Mouse (Mus musculus) kidney, adult 11 months (tissue): ENCODE results near the gene Olfr1196.
"Not testable (repeated sequence)": the region's sequence is repeated elsewhere in the genome, so short reads cannot be mapped to it uniquely, and the experiment has no call there.

Experiments
- DNase-seq: peaks from one replicate; pipeline ENCODE4 v3.0.0; 2022

The Olfr1196 gene

DNA sequence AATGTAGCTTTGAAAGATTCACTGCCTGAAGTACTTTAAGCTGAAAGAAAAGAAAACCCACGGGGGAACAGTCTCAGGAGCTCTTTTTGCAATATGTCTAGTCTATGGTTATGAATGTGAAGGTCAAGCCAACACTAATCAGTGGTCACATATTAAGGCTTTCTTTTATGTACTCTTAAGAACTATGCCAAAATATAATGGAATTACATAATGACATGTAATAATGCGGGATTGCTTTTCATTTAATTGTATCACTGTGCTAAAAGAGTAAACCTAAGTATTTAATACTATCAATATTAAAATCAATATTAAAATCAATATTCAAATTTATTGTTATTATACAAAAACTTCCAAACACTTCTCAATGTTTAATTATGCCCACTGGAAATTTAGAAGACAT is at the start of gene Olfr1196:
TSS of gene Olfr1196 (minus strand) at position 101 of the 400 bp plus-strand sequence.
- no peak for DNase-seq

DNA sequence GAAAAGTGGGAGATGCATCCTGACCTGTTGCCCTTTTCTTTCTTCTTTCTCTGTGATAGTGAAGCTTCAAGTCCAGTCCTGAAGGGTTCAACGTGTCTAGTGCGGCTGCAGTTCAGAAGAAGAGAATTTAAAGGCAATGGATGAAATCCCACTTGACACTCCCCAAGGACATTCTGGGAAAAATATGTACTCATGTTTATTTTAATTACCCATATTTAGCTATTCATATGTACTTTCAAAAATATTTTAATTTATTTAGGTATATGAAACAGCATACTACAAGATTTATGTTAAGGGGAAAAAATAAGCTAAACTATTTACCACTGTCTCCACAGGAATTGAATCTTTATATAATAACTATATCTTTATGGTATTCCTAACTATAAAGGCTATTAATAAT is 46.9 kb upstream of the Olfr1196 start, which contains the start of gene Olfr1198:
TSS of gene Olfr1198 (minus strand) at position 101 of the 400 bp plus-strand sequence.
- no peak for DNase-seq

DNA sequence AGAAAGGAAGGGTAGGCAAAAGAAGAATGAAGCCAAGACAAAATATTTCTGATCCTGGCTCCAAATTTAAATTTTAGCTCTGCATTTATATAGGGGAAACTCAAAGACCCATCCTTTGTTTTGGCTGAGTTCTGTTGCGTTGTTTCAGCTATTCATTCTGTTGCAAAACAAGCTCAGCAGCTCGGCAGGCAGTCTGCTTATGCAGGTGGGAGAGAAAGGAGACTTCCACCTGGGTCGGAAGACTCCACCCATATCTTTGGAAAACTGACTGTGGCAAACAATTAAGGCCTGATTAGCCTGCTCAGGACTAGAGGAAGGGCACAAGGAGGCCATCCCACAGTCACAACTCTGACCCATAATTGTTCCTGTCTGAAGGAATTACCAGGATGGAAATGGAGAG is 39.0 kb upstream of the Olfr1196 start:
- no peak for DNase-seq

DNA sequence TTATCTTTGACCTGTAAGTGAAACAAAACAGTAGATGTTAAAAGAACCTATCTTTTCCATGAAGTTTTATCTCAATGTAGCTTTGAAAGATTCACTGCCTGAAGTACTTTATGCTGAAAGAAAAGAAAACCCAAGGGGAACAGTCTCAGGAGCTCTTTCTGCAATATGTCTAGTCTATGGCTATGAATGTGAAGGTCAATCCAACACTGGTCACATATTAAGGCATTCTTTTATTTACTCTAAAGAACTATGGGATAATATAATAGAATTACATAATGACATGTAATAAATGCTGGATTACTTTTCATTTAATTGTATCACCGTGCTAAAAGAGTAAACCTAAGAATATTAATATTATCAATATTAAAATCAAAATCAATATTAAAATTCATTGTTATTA is 27.9 kb upstream of the Olfr1196 start, which contains the start of gene Olfr1197:
TSS of gene Olfr1197 (minus strand) at position 101 of the 400 bp plus-strand sequence.
- no peak for DNase-seq

DNA sequence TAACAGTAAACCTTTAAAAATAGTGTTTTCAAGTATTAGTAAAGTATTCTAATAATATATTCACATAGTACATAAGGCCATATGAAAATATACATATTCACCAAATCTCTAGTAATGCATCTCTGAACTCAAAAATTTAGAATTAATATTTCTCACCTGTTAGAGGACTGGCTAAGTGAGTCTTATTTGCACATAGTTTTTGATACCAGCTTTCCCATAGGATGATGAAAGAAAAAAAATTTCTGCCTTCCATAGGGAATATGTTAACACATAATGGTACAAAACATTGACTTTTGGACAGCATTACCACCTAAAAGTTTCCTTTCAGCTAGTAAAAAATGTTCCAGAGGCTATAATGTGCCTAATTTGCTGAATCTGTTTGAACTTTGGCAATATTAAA is 15.3 kb downstream of the Olfr1196 start, which contains the start of gene Olfr1195:
TSS of gene Olfr1195 (minus strand) at position 101 of the 400 bp plus-strand sequence.
- DNase-seq = no peak

DNA sequence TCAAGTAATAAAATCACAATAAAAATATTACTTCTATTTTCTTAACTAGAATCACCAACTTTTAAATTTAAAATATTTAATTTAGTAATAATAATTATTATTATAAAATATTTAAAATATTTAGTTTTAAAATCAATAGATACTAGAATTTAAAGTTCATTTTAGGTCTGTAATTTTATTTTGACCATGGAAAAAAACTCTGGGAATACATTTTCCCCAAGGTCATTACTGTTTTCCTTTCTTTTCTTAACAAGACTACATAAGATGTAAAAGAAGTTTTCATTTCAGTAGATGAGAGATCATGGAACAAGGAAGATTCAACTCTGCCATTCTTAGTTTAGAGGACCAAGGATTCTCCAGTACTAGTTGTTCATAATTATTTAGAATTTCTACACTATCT is 29.1 kb downstream of the Olfr1196 start, which contains the start of gene Olfr1193:
TSS of gene Olfr1193 (plus strand) at position 301 of the 400 bp plus-strand sequence.
- not testable (repeated sequence) for DNase-seq

DNA sequence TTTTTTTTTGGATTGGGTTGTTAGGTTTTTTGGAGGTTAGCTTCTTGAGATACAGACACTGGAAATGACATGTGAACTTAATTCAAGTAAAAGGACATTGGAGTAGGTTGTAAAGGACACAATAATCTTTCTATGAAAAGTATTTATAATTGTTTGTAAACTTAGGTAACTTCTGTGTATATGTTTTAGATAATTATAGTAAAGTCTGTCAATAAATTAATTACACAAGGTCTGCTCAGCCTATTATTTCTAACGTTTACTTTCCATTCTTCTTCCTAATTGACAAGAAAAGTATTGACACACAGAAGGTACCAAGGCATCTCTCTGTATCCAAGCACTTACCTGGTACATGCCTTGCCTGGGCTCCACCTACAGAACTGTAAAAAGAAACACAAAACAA is 56.2 kb downstream of the Olfr1196 start, which contains the start of gene Olfr1192-ps1:
TSS of gene Olfr1192-ps1 (plus strand) at position 301 of the 400 bp plus-strand sequence.
- no peak for DNase-seq
